Mouse (Mus musculus) T-helper 17 cell (primary cell): ENCODE results near the gene Cog2.

Source experiments
- in situ Hi-C, 2 experiments: fragments of 300-600 bp; cut with MboI, MseI; formaldehyde crosslinking; loops; 1 replicate in 1 of 2; 2 replicates in 1 of 2; pipeline ENCODE4 v1.15.1; 2025; ENCODE audit warnings: high pct_unique_total_duplicates in 2 of 2

Cog2 gene

GRCm38 (mm10) chr8:124567584-124567983, 47.0 kb downstream of the Cog2 start:
- in situ Hi-C loops, result no loop called here

GRCm38 (mm10) chr8:124569100-124569499, 48.5 kb downstream of the Cog2 start:
- in situ Hi-C loops, result no loop called here

- in situ Hi-C loops, result no loop called here
Measured at GRCm38 (mm10) chr8:124569593-124569992, 49.0 kb downstream of the Cog2 start, which contains the start of gene Agt. Gene Agt (minus strand): TSS chr8:124569706.

- in situ Hi-C loops, result no loop called here
Measured at GRCm38 (mm10) chr8:124571732-124572429, 51.3 kb downstream of the Cog2 start.

- in situ Hi-C loops, result no loop called here
Measured at GRCm38 (mm10) chr8:124572430-124572775, 51.8 kb downstream of the Cog2 start.

GRCm38 (mm10) chr8:124573552-124574340, 53.2 kb downstream of the Cog2 start:
- in situ Hi-C loops, result no loop called here

GRCm38 (mm10) chr8:124575811-124576210, 55.2 kb downstream of the Cog2 start, which contains the start of gene Capn9:
Gene Capn9 (plus strand): TSS chr8:124576111.
- in situ Hi-C loops, result no loop called here

- in situ Hi-C loops, result no loop called here
Measured at GRCm38 (mm10) chr8:124576751-124577150, 56.2 kb downstream of the Cog2 start.

- in situ Hi-C loops, result no loop called here
Measured at GRCm38 (mm10) chr8:124585718-124586425, 65.3 kb downstream of the Cog2 start.

- in situ Hi-C loops, result no loop called here
Measured at GRCm38 (mm10) chr8:124586556-124586955, 66.0 kb downstream of the Cog2 start.

- in situ Hi-C loops, result no loop called here
Measured at GRCm38 (mm10) chr8:124589393-124589792, 68.8 kb downstream of the Cog2 start.
